Mouse (Mus musculus) forebrain, embryonic 13.5 days (tissue): ENCODE results near the gene Tspan10. TPM values are rescaled to one million over a fixed set of nuclear protein-coding genes. Genes with fewer than 3 reads are reported as not detected.
"Not testable (repeated sequence)": the region's sequence is repeated elsewhere in the genome, so short reads cannot be mapped to it uniquely, and the experiment has no call there.

Source experiments
- ATAC-seq: fragments of 200-750 bp; cut with Nextera tagmentation; 2 replicates; pipeline ENCODE4 v1.8.0; 2017
- H3K27ac ChIP-seq: fragments of 300-500 bp; sonication (generic); 2 replicates; pipeline ENCODE4 v1.5.1; 2015; ENCODE audit warnings: inconsistent platforms, mild to moderate bottlenecking, moderate library complexity
- H3K27me3 ChIP-seq: fragments of 300-500 bp; sonication (generic); 2 replicates; pipeline ENCODE4 v1.6.1; 2015; ENCODE audit warnings: mild to moderate bottlenecking, inconsistent platforms
- H3K36me3 ChIP-seq: fragments of 300-500 bp; sonication (generic); 2 replicates; pipeline ENCODE4 v1.6.1; 2015; ENCODE audit warnings: mild to moderate bottlenecking, inconsistent platforms; ENCODE audit not compliant: poor library complexity, severe bottlenecking
- H3K4me1 ChIP-seq: fragments of 300-500 bp; sonication (generic); 2 replicates; pipeline ENCODE4 v1.6.1; 2015; ENCODE audit warnings: inconsistent platforms
- H3K4me2 ChIP-seq: fragments of 300-500 bp; sonication (generic); 2 replicates; pipeline ENCODE4 v1.6.1; 2015; ENCODE audit warnings: inconsistent platforms, mild to moderate bottlenecking, moderate library complexity
- H3K4me3 ChIP-seq: fragments of 300-500 bp; sonication (generic); 2 replicates; pipeline ENCODE4 v1.5.1; 2015; ENCODE audit warnings: mild to moderate bottlenecking, inconsistent platforms
- H3K9ac ChIP-seq: fragments of 300-500 bp; sonication (generic); 2 replicates; pipeline ENCODE4 v1.6.1; 2015; ENCODE audit warnings: mild to moderate bottlenecking, inconsistent platforms
- H3K9me3 ChIP-seq: fragments of 300-500 bp; sonication (generic); replicated peaks from 2 replicates; pipeline ENCODE4 v1.6.1; 2016; ENCODE audit warnings: inconsistent platforms
- WGBS: fragments of 180-500 bp; shearing (Covaris S2); methylation state at CpG from one replicate; pipeline ENCODE4 v1.1.7; 2015; 5-methylcytosine and 5-hydroxymethylcytosine counted together
- polyA plus RNA-seq: library from polyadenylated mRNA; unstranded; fragments of >200 nt; fragmentation: Nextera tagmentation; extraction: Ambion mirVana; gene quantifications from 2 replicates; pipeline ENCODE4 v1.2.1, GENCODE M21; 2015

Gene Tspan10
- not detected in 2 replicates for polyA plus RNA-seq

GRCm38 (mm10) chr11:120442344-120442743, at the start of gene Tspan10:
Tspan10 (plus strand) TSS chr11:120442644.
- H3K9me3 ChIP-seq: no peaks in the 10 kb centered on the region

GRCm38 (mm10) chr11:120395661-120396060, 46.8 kb upstream of the Tspan10 start:
- H3K27me3 ChIP-seq: no peaks in the 10 kb centered on the region
- ATAC-seq: no peak
- WGBS: 87% methylated on average over 4 of the region's 4 CpGs
- H3K27ac ChIP-seq: no peak overlapping the region
- H3K4me1 ChIP-seq: no peaks in the 10 kb centered on the region
- H3K9me3 ChIP-seq: no peaks in the 10 kb centered on the region
- H3K4me3 ChIP-seq: no peak overlapping the region
- no peak overlapping the region for H3K9ac ChIP-seq
- H3K4me2 ChIP-seq: no peak overlapping the region
- peaks cover 82% of the 10 kb centered on the region for H3K36me3 ChIP-seq

More at GRCm38 (mm10) chr11:120442344-120442743, at the start of gene Tspan10:
- Histone ChIP-seq H3K27ac (no peak within 1 kb of the TSS), H3K9ac (no peak within 1 kb of the TSS), H3K4me3 (no peak within 1 kb of the TSS), H3K4me1 (no peaks in the 10 kb centered on the region), H3K36me3 (no peaks in the 10 kb centered on the region), H3K27me3 (no peaks in the 10 kb centered on the region), H3K4me2 (no peak within 1 kb of the TSS)
- 91% methylated on average over 3 of the region's 3 CpGs for WGBS
- no peak for ATAC-seq

- H3K4me1 ChIP-seq: no peaks in the 10 kb centered on the region
- no peak for ATAC-seq
- H3K36me3 ChIP-seq: peaks cover 91% of the 10 kb centered on the region
- 86% methylated on average over 2 of the region's 2 CpGs for WGBS
- no peak overlapping the region for H3K9ac ChIP-seq
- H3K9me3 ChIP-seq: no peaks in the 10 kb centered on the region
- H3K4me3 ChIP-seq: no peak overlapping the region
- no peak overlapping the region for H3K27ac ChIP-seq
- H3K4me2 ChIP-seq: no peak overlapping the region
- no peaks in the 10 kb centered on the region for H3K27me3 ChIP-seq
Observed at GRCm38 (mm10) chr11:120397602-120398001, 44.8 kb upstream of the Tspan10 start.

GRCm38 (mm10) chr11:120399319-120399718, 43.1 kb upstream of the Tspan10 start:
- no peak for ATAC-seq
- H3K4me2 ChIP-seq: no peak overlapping the region
- 92% methylated on average over 2 of the region's 2 CpGs for WGBS

GRCm38 (mm10) chr11:120404814-120405213, 37.6 kb upstream of the Tspan10 start:
- Histone ChIP-seq H3K4me1 (no peaks in the 10 kb centered on the region), H3K36me3 (peaks cover 95% of the 10 kb centered on the region), H3K4me2 (no peak overlapping the region), H3K27me3 (no peaks in the 10 kb centered on the region), H3K4me3 (no peak overlapping the region), H3K27ac (no peak overlapping the region), H3K9me3 (no peaks in the 10 kb centered on the region), H3K9ac (no peak overlapping the region)
- ATAC-seq: no peak
- 100% methylated on average over 1 of the region's 1 CpGs for WGBS

More at GRCm38 (mm10) chr11:120399319-120399718, 43.1 kb upstream of the Tspan10 start:
- H3K4me1 ChIP-seq: no peaks in the 10 kb centered on the region
- H3K36me3 ChIP-seq: peaks cover 91% of the 10 kb centered on the region
- H3K9ac ChIP-seq: no peak overlapping the region
- H3K27me3 ChIP-seq: no peaks in the 10 kb centered on the region
- no peak overlapping the region for H3K27ac ChIP-seq
- H3K4me3 ChIP-seq: no peak overlapping the region
- H3K9me3 ChIP-seq: no peaks in the 10 kb centered on the region

- no peak overlapping the region for H3K4me3 ChIP-seq
- no peaks in the 10 kb centered on the region for H3K27me3 ChIP-seq
- no peaks in the 10 kb centered on the region for H3K4me1 ChIP-seq
- no peak overlapping the region for H3K4me2 ChIP-seq
- H3K9me3 ChIP-seq: no peaks in the 10 kb centered on the region
- H3K27ac ChIP-seq: no peak overlapping the region
- peaks cover 95% of the 10 kb centered on the region for H3K36me3 ChIP-seq
- no peak for ATAC-seq
- 96% methylated on average over 3 of the region's 3 CpGs for WGBS
- H3K9ac ChIP-seq: no peak overlapping the region
Observed at GRCm38 (mm10) chr11:120405867-120406266, 36.6 kb upstream of the Tspan10 start.

- H3K9me3 ChIP-seq: no peaks in the 10 kb centered on the region
- H3K4me3 ChIP-seq: no peak overlapping the region
- 89% methylated on average over 1 of the region's 1 CpGs for WGBS
- H3K27ac ChIP-seq: no peak overlapping the region
- no peak overlapping the region for H3K9ac ChIP-seq
- ATAC-seq: no peak
- H3K27me3 ChIP-seq: no peaks in the 10 kb centered on the region
- peaks cover 95% of the 10 kb centered on the region for H3K36me3 ChIP-seq
- no peaks in the 10 kb centered on the region for H3K4me1 ChIP-seq
- H3K4me2 ChIP-seq: no peak overlapping the region
Observed at GRCm38 (mm10) chr11:120406445-120406844, 36.0 kb upstream of the Tspan10 start.

- 97% methylated on average over 9 of the region's 10 CpGs for WGBS
- H3K9me3 ChIP-seq, H3K27me3 ChIP-seq, H3K4me2 ChIP-seq, H3K4me1 ChIP-seq, H3K9ac ChIP-seq, ATAC-seq, H3K27ac ChIP-seq, H3K4me3 ChIP-seq: not testable (repeated sequence)
- H3K36me3 ChIP-seq: peaks cover 94% of the 10 kb centered on the region
Observed at GRCm38 (mm10) chr11:120413621-120414020, 28.8 kb upstream of the Tspan10 start.

- Histone ChIP-seq H3K27ac (no peak overlapping the region), H3K36me3 (peaks cover 93% of the 10 kb centered on the region), H3K9me3 (no peaks in the 10 kb centered on the region), H3K4me2 (no peak overlapping the region), H3K9ac (no peak overlapping the region), H3K4me1 (no peaks in the 10 kb centered on the region), H3K27me3 (no peaks in the 10 kb centered on the region), H3K4me3 (no peak overlapping the region)
- ATAC-seq: no peak
- WGBS: 93% methylated on average over 7 of the region's 7 CpGs
Observed at GRCm38 (mm10) chr11:120417852-120418251, 24.6 kb upstream of the Tspan10 start.

GRCm38 (mm10) chr11:120418592-120418991, 23.9 kb upstream of the Tspan10 start:
- Histone ChIP-seq H3K4me2 (no peak overlapping the region), H3K9ac (no peak overlapping the region), H3K27ac (no peak overlapping the region), H3K9me3 (no peaks in the 10 kb centered on the region), H3K4me3 (no peak overlapping the region), H3K4me1 (no peaks in the 10 kb centered on the region), H3K27me3 (no peaks in the 10 kb centered on the region), H3K36me3 (peaks cover 93% of the 10 kb centered on the region)
- 83% methylated on average over 1 of the region's 1 CpGs for WGBS
- ATAC-seq: no peak

GRCm38 (mm10) chr11:120422651-120423568, 19.5 kb upstream of the Tspan10 start:
- Histone ChIP-seq H3K36me3 (peaks cover 90% of the 10 kb centered on the region), H3K4me3 (no peak overlapping the region), H3K4me1 (no peaks in the 10 kb centered on the region), H3K27me3 (no peaks in the 10 kb centered on the region), H3K27ac (no peak overlapping the region), H3K9me3 (no peaks in the 10 kb centered on the region), H3K9ac (no peak overlapping the region), H3K4me2 (no peak overlapping the region)
- no peak for ATAC-seq
- WGBS: 92% methylated on average over 13 of the region's 13 CpGs

- peaks cover 90% of the 10 kb centered on the region for H3K36me3 ChIP-seq
- 71% methylated on average over 9 of the region's 9 CpGs for WGBS
- no peaks in the 10 kb centered on the region for H3K27me3 ChIP-seq
- no peak overlapping the region for H3K4me2 ChIP-seq
- no peaks in the 10 kb centered on the region for H3K4me1 ChIP-seq
- H3K9ac ChIP-seq: no peak overlapping the region
- peak; percentile 33; the same call in 1 of the 2 replicates for ATAC-seq
- no peak overlapping the region for H3K4me3 ChIP-seq
- H3K27ac ChIP-seq: no peak overlapping the region
- H3K9me3 ChIP-seq: no peaks in the 10 kb centered on the region
Observed at GRCm38 (mm10) chr11:120423569-120424295, 18.7 kb upstream of the Tspan10 start.
